Mouse (Mus musculus): ENCODE measurements around the gene Muc1.
A peak's percentile ranks its signal among the peaks of the same experiment; 100 is the strongest.

DNA sequence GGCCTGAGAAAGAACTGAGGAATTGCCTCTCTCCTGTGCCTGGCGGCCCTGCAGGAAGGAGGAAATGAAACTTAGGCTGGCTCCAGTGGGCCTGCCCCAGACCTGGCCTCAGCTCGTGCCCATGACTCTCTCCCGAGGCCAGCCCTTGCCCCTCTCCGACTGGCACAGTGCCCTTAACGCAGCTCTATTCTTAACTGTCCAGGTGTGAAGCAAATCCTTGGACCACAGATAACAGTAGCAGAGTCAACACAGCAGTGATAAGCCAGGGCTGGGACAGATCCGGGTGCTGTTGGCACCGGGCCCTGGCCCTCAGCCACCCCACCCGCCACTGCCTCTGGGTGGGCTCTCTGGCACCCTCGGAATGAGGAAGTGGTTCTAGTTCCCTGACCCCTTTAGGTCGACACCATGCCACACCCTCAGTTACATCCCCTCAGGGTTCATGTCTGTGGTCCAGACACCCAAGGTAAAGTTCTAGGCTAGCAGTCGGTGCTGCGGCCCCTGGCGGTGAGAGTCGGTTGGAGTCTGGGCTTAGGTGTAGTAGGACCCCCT lies 4.8 kb downstream of the Muc1 start:
- TF ChIP-seq POLR2A (IDR thresholded peaks at IDR 0.05; ENCODE audit: insufficient read depth, low read length) (no peak), CTCF (IDR thresholded peaks at IDR 0.05; ENCODE audit: low read depth, low read length) (peak; percentile 18)

Measured in ES-Bruce4 (cell line).